Mouse (Mus musculus) olfactory bulb, adult 2 months (tissue): ENCODE data around the gene Nod1. TPM values are rescaled to one million over a fixed set of nuclear protein-coding genes. Genes with fewer than 3 reads are reported as not detected.

Experiments
- H3K27ac ChIP-seq: fragments of 200-500 bp; 2 replicates; pipeline ENCODE4 v1.5.1; 2012; ENCODE audit warnings: low read depth, low read length; ENCODE audit not compliant: insufficient read depth
- H3K4me1 ChIP-seq: fragments of 200-500 bp; 2 replicates; pipeline ENCODE4 v1.6.1; 2012; ENCODE audit warnings: low read length; ENCODE audit not compliant: control insufficient read depth, insufficient read depth
- H3K4me3 ChIP-seq: fragments of 200-500 bp; 2 replicates; pipeline ENCODE4 v1.5.1; 2012; ENCODE audit warnings: mild to moderate bottlenecking, low read depth, low read length, moderate library complexity; ENCODE audit not compliant: insufficient read depth
- CTCF ChIP-seq: fragments of 200-500 bp; IDR thresholded peaks from 2 replicates; pipeline ENCODE4 v1.5.1; 2012; ENCODE audit warnings: low read depth, mild to moderate bottlenecking, low read length, moderate library complexity; ENCODE audit not compliant: insufficient read depth
- POLR2A ChIP-seq: fragments of 200-500 bp; IDR thresholded peaks from 2 replicates; pipeline ENCODE4 v1.6.1; 2012; ENCODE audit warnings: mild to moderate bottlenecking, low read depth, low read length, moderate library complexity; ENCODE audit not compliant: insufficient read depth
- WGBS: fragments of 180-500 bp; shearing (Covaris S2); methylation state at CpG from one replicate; pipeline ENCODE4 v1.1.7; 2018; 5-methylcytosine and 5-hydroxymethylcytosine counted together
- polyA plus RNA-seq: library from polyadenylated mRNA; stranded (reverse); fragments of >200 nt; gene quantifications from 2 replicates; pipeline ENCODE4 v1.2.4, GENCODE M21; 2012; ENCODE audit warnings: low replicate concordance; ENCODE audit not compliant: missing spikeins, insufficient read depth, insufficient read length

Gene Nod1
- polyA plus RNA-seq, 1 experiment: not detected

GRCm38 (mm10) chr6:54946241-54946953 lies 26.0 kb downstream of the Nod1 start:
- TF ChIP-seq POLR2A (no peak), CTCF (no peak)
- 85% methylated on average over 4 of the region's 4 CpGs for WGBS
- H3K4me1 ChIP-seq: 0 out of 2 replicates have a peak, but pooled peaks cover 8% of the 10 kb centered on the region
- H3K27ac ChIP-seq: no peak overlapping the region
- H3K4me3 ChIP-seq: no peak overlapping the region

- TF ChIP-seq POLR2A: no peak
- TF ChIP-seq CTCF: no peak
- no peak overlapping the region for H3K4me3 ChIP-seq
- H3K4me1 ChIP-seq: 0 out of 2 replicates have a peak, but pooled peaks cover 8% of the 10 kb centered on the region
- H3K27ac ChIP-seq: no peak overlapping the region
- WGBS: 94% methylated on average over 16 of the region's 16 CpGs
Measured at GRCm38 (mm10) chr6:54944551-54944950, 27.9 kb downstream of the Nod1 start.

GRCm38 (mm10) chr6:54943753-54944152 lies 28.7 kb downstream of the Nod1 start:
- H3K27ac ChIP-seq: no peak overlapping the region
- whole genome bisulfite sequencing: 64% methylated on average over 24 of the region's 24 CpGs
- TF ChIP-seq CTCF (no peak), POLR2A (no peak)
- no peak overlapping the region for H3K4me3 ChIP-seq
- H3K4me1 ChIP-seq: 0 out of 2 replicates have a peak, but pooled peaks cover 8% of the 10 kb centered on the region

GRCm38 (mm10) chr6:54943292-54943691 lies 29.1 kb downstream of the Nod1 start:
- Histone ChIP-seq H3K4me3 (no peak overlapping the region), H3K4me1 (0 out of 2 replicates have a peak, but pooled peaks cover 8% of the 10 kb centered on the region), H3K27ac (no peak overlapping the region)
- TF ChIP-seq CTCF (no peak), POLR2A (no peak)
- 81% methylated on average over 16 of the region's 16 CpGs for WGBS

- TF ChIP-seq POLR2A (no peak), CTCF (no peak)
- Histone ChIP-seq H3K27ac (no peak overlapping the region), H3K4me1 (0 out of 2 replicates have a peak, but pooled peaks cover 8% of the 10 kb centered on the region), H3K4me3 (no peak overlapping the region)
- WGBS: 93% methylated on average over 6 of the region's 6 CpGs
Measured at GRCm38 (mm10) chr6:54941149-54941548, 31.3 kb downstream of the Nod1 start.

- Histone ChIP-seq H3K27ac (no peak overlapping the region), H3K4me3 (no peak overlapping the region), H3K4me1 (0 out of 2 replicates have a peak, but pooled peaks cover 8% of the 10 kb centered on the region)
- WGBS: 67% methylated on average over 7 of the region's 7 CpGs
- TF ChIP-seq CTCF (no peak), POLR2A (no peak)
Measured at GRCm38 (mm10) chr6:54940126-54940525, 32.3 kb downstream of the Nod1 start.

- Histone ChIP-seq H3K4me3 (no peak overlapping the region), H3K4me1 (0 out of 2 replicates have a peak, but pooled peaks cover 7% of the 10 kb centered on the region), H3K27ac (no peak overlapping the region)
- WGBS: 63% methylated on average over 4 of the region's 4 CpGs
- TF ChIP-seq CTCF: no peak
- no peak for TF ChIP-seq POLR2A
Measured at GRCm38 (mm10) chr6:54939631-54940030, 32.8 kb downstream of the Nod1 start.

GRCm38 (mm10) chr6:54936496-54936895 lies 35.9 kb downstream of the Nod1 start:
- WGBS: 86% methylated on average over 2 of the region's 2 CpGs
- H3K27ac ChIP-seq: no peak overlapping the region
- no peak for TF ChIP-seq POLR2A
- TF ChIP-seq CTCF: no peak
- H3K4me3 ChIP-seq: no peak overlapping the region
- no peaks in the 10 kb centered on the region for H3K4me1 ChIP-seq

GRCm38 (mm10) chr6:54934930-54935329 lies 37.5 kb downstream of the Nod1 start:
- H3K27ac ChIP-seq: no peak overlapping the region
- no peaks in the 10 kb centered on the region for H3K4me1 ChIP-seq
- no peak for TF ChIP-seq CTCF
- TF ChIP-seq POLR2A: no peak
- no peak overlapping the region for H3K4me3 ChIP-seq
- WGBS: 88% methylated on average over 5 of the region's 5 CpGs

- no peak for TF ChIP-seq POLR2A
- WGBS: 95% methylated on average over 8 of the region's 8 CpGs
Measured at GRCm38 (mm10) chr6:54934313-54934712, 38.1 kb downstream of the Nod1 start.

More at GRCm38 (mm10) chr6:54934313-54934712, 38.1 kb downstream of the Nod1 start:
- Histone ChIP-seq H3K4me1 (no peaks in the 10 kb centered on the region), H3K4me3 (no peak overlapping the region), H3K27ac (no peak overlapping the region)
